Mouse (Mus musculus): ENCODE measurements around the gene Rftn1.

- TF ChIP-seq CTCF (IDR thresholded peaks at IDR 0.05; ENCODE audit: low read depth) (no peak), EP300 (IDR thresholded peaks at IDR 0.05; ENCODE audit: low read depth) (no peak)
These were observed 188.3 kb downstream of the Rftn1 start for GRCm38 (mm10) chr17:50002171-50002570.

Measured in heart, postnatal 0 days (tissue).